Comparison of ENCODE assay signal across 13 mouse cellular contexts in genomic region chr2:52358156-52358555, GRCm38 (mm10).
"Had no signal": no experiment of that assay in that cellular context is flagged by ENCODE, and none has a peak within 500 bp of the region (broad histone marks: within the 10 kb centered on the region; RNA-seq: fewer than 3 reads in every experiment).

No protein-coding gene starts in this region.

- H3K27me3 ChIP-seq: liver, embryonic 13.5 days had no signal

- H3K27ac ChIP-seq: kidney, postnatal 0 days; layer of hippocampus, adult 2 months; liver, embryonic 13.5 days; stomach, postnatal 0 days had no signal

- H3K4me3 ChIP-seq: layer of hippocampus, adult 2 months; liver, embryonic 13.5 days had no signal

- H3K9ac ChIP-seq: liver, embryonic 13.5 days had no signal

- H3K4me1 ChIP-seq: liver, embryonic 13.5 days had no signal

- H3K4me2 ChIP-seq: liver, embryonic 13.5 days; midbrain, embryonic 11.5 days had no signal

- H3K36me3 ChIP-seq: liver, embryonic 13.5 days had no signal

- DNase-seq: kidney, postnatal 25 days; layer of hippocampus, adult 9-11 months; liver, embryonic 13.5 days; lung, adult 2 months; lung, postnatal 14 days; midbrain, embryonic 14.5 days; thymus, adult 2 months; thymus, postnatal 14 days; thymus, postnatal 4 days had no signal

- H3K9me3 ChIP-seq: liver, embryonic 13.5 days had no signal
